Mouse (Mus musculus) lung, adult 18-20 months (tissue): Measurements from ENCODE around the gene Slc25a28.
A peak's percentile ranks its signal among the peaks of the same experiment; 100 is the strongest.

Source experiments
- DNase-seq, 2 experiments: peaks; one replicate each; pipeline ENCODE4 v3.0.0; 2022; ENCODE audit warnings: mixed read lengths in 2 of 2

Slc25a28 gene

GRCm38 (mm10) chr19:43674730-43675524, at the start of gene Slc25a28:
Slc25a28 (minus strand) TSS chr19:43674881.
- peak; percentile 99 to 100 for DNase-seq

- DNase-seq, result no peak
These were observed 49.5 kb upstream of the Slc25a28 start for GRCm38 (mm10) chr19:43724194-43724593.

GRCm38 (mm10) chr19:43723501-43723900, 48.8 kb upstream of the Slc25a28 start:
- DNase-seq, result no peak

GRCm38 (mm10) chr19:43722891-43723290, 48.2 kb upstream of the Slc25a28 start:
- DNase-seq, result no peak

- DNase-seq, result no peak
These were observed 45.4 kb upstream of the Slc25a28 start for GRCm38 (mm10) chr19:43720061-43720460.

- no peak for DNase-seq
These were observed 37.3 kb upstream of the Slc25a28 start for GRCm38 (mm10) chr19:43711971-43712370.

- no peak for DNase-seq
These were observed 36.7 kb upstream of the Slc25a28 start for GRCm38 (mm10) chr19:43711159-43711916.

GRCm38 (mm10) chr19:43709317-43709716, 34.6 kb upstream of the Slc25a28 start:
- DNase-seq, result no peak

- peak; percentile 38 to 42 for DNase-seq
These were observed 33.5 kb upstream of the Slc25a28 start for GRCm38 (mm10) chr19:43708206-43708605.

- DNase-seq, result no peak
These were observed 30.3 kb upstream of the Slc25a28 start for GRCm38 (mm10) chr19:43704787-43705497.

GRCm38 (mm10) chr19:43704211-43704610, 29.5 kb upstream of the Slc25a28 start:
- DNase-seq, result no peak

- no peak for DNase-seq
These were observed 25.1 kb upstream of the Slc25a28 start for GRCm38 (mm10) chr19:43699763-43700155.

- DNase-seq, result no peak
These were observed 24.5 kb upstream of the Slc25a28 start for GRCm38 (mm10) chr19:43699021-43699762.

- no peak for DNase-seq
These were observed 23.1 kb upstream of the Slc25a28 start for GRCm38 (mm10) chr19:43697666-43698370.

- no peak for DNase-seq
These were observed 20.9 kb upstream of the Slc25a28 start for GRCm38 (mm10) chr19:43695514-43695964.

- DNase-seq, result no peak
These were observed 18.1 kb upstream of the Slc25a28 start for GRCm38 (mm10) chr19:43692815-43693214.

GRCm38 (mm10) chr19:43689419-43690246, 15.0 kb upstream of the Slc25a28 start, which contains the start of gene Entpd7:
Entpd7 (plus strand) TSS chr19:43689672.
- DNase-seq, result peak; percentile 98

GRCm38 (mm10) chr19:43681541-43681940, 6.9 kb upstream of the Slc25a28 start:
- no peak for DNase-seq

GRCm38 (mm10) chr19:43679474-43679981, 4.8 kb upstream of the Slc25a28 start:
- DNase-seq, result no peak

- DNase-seq, result no peak
These were observed 3.9 kb upstream of the Slc25a28 start for GRCm38 (mm10) chr19:43678467-43679003.
